Mouse (Mus musculus): ENCODE measurements around the gene Dzip1l.
A peak's percentile ranks its signal among the peaks of the same experiment; 100 is the strongest.
"Not testable (repeated sequence)": the region's sequence is repeated elsewhere in the genome, so short reads cannot be mapped to it uniquely, and the experiment has no call there.

The Dzip1l gene

GRCm38 (mm10) chr9:99629281-99630011, at the start of gene Dzip1l:
Gene Dzip1l (plus strand): TSS chr9:99629496.
- peak; percentile 74 for DNase-seq (ENCODE audit: low spot score)

GRCm38 (mm10) chr9:99580655-99581054, 48.6 kb upstream of the Dzip1l start:
- no peak for DNase-seq (ENCODE audit: low spot score)

GRCm38 (mm10) chr9:99587505-99588202, 41.6 kb upstream of the Dzip1l start:
- DNase-seq (ENCODE audit: low spot score) = peak; percentile 53

- DNase-seq (ENCODE audit: low spot score) = no peak
Measured at GRCm38 (mm10) chr9:99591144-99591543, 38.2 kb upstream of the Dzip1l start.

- DNase-seq (ENCODE audit: low spot score) = not testable (repeated sequence)
Measured at GRCm38 (mm10) chr9:99599127-99599526, 30.2 kb upstream of the Dzip1l start.

DNA sequence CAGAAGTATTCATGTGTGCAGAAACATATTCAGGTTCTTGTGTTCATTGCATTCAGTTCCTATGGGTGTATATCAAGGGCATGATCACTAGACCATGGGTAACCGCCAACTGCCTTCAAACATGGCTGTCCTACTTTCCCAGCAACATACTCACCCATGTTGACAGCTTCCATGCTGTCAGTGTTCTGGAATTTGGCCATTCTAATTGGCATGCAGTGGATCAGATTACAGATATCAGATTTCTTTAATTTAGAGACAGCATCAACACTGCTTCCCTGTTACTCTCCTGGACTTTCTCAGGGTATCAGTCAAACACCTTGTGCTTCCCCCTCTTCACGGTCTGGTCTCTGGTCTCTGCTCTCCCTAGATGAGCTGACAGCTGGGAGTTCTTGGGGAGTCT, 25.7 kb upstream of the Dzip1l start:
- no peak for DNase-seq (ENCODE audit: low spot score)

DNA sequence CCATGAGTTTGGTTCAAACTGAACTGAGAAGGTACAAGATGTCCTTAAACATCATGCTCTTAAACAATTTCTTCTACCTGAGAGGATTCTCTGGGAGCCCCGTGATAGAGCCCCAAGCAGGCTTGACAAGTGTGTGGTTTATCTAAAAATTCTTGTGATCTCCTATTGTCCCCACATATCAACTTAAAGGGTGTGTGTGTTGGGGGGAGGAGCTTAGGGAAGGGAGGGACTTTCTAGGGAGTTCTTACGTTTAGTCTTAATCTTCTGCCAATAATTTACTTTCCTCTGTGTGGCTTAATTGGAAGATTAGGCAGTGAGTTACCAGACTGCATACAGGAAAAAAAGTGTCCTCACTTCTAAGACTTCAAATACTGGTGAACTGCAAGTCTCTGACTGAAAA, 17.1 kb upstream of the Dzip1l start, which contains the start of gene A4gnt:
TSS of gene A4gnt (plus strand) at position 301 of the 400 bp plus-strand sequence.
- DNase-seq (ENCODE audit: low spot score) = no peak

DNA sequence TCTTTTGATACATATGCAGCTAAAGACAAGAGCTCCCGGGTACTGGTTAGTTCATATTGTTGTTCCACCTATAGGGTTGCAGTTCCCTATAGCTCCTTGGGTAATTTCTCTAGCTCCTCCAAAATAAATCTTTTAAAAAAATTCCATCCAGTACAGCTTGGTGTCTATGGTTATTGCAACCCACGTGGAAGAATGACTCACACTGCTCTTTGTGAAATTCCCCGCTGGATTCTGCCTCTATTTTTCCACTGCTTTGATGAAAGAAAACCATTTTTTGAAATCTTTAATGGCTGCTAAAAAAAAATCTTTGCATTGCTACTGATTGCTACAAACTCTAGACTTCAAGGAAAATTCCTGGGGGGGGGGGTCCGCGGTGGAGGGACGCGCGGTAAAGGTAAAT, 9.6 kb upstream of the Dzip1l start:
- no peak for DNase-seq (ENCODE audit: low spot score)

DNA sequence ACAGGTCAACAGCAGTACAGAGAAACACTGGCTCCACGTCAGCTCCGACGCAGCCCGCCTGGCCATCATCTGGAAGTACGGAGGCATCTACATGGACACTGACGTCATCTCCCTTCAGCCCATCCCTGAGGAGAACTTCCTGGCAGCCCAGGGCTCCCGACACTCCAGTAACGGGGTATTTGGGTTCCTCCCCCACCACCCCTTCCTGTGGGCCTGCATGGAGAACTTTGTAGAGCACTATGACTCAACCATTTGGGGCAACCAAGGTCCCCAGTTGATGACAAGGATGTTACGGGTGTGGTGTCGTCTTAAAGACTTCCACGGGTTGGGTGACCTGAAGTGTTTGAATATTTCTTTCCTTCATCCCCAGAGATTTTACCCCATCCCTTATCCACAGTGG, 9.1 kb upstream of the Dzip1l start:
- DNase-seq (ENCODE audit: low spot score) = no peak

DNA sequence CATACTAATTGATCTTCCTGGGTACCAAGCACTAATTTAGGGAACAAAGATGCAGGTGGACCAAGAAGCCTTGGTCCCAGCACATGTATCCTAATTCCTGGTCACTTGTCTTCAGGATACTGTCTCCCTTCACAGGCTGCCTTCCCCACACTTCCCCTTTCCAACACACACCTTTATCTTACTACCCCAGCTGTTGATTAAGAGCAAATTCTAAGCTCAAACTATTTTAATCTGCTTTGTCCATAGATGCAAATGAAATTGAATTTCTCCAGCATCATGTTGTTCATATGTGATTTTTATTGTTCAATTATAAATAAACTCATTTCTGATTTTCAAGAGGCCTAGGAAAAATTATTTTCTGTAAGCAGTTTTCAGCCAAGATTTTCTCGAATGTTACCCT, 7.3 kb upstream of the Dzip1l start:
- no peak for DNase-seq (ENCODE audit: low spot score)

GRCm38 (mm10) chr9:99622966-99623365, 6.3 kb upstream of the Dzip1l start:
- no peak for DNase-seq (ENCODE audit: low spot score)

GRCm38 (mm10) chr9:99624117-99624516, 5.2 kb upstream of the Dzip1l start:
- DNase-seq (ENCODE audit: low spot score) = peak; percentile 23

DNA sequence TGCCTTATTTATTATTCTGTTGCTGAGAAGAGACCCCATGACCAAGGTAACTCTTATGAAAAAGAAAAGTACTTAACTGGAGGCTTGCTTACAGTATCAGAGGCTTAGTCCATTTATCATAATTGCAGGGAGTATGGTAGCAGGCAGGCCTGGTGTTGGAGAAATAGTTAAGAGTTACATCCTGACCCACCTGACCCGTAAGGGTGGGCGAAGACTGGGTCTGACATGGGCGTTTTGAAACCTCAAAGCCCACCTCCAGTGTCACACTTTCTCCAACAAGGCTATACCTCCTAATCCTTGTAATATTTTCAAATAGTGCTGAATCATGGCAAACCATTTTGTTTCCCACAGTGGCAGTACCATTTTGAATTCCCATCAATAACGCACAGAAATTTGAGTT, 715 bp upstream of the Dzip1l start:
- DNase-seq (ENCODE audit: low spot score) = no peak

DNA sequence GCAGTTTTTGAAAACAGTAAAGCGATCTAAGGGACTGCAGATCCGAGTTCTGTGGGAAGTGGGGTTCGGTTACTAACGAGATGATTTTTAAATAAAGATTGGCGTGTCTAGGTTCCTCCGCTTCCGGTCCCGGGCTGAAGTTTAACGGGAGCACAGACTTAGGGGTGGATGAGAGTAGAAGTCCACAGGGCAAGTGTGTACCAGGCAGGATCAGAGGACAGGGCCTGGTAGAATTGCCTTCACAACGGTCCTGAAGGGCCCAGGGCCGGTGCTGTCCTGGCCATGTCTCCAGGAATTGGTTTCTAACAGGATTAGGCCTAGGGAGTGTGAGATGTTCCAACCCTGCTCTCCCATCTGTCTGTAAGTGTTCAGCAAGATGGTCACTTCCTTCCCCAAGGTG, 775 bp downstream of the Dzip1l start:
- no peak for DNase-seq (ENCODE audit: low spot score)

- DNase-seq (ENCODE audit: low spot score) = no peak
Measured at GRCm38 (mm10) chr9:99630528-99631125, 1.3 kb downstream of the Dzip1l start.

- DNase-seq (ENCODE audit: low spot score) = no peak
Measured at GRCm38 (mm10) chr9:99631781-99632180, 2.5 kb downstream of the Dzip1l start.

GRCm38 (mm10) chr9:99632264-99632663, 3.0 kb downstream of the Dzip1l start:
- DNase-seq (ENCODE audit: low spot score) = no peak

- no peak for DNase-seq (ENCODE audit: low spot score)
Measured at GRCm38 (mm10) chr9:99636776-99637175, 7.5 kb downstream of the Dzip1l start.

DNA sequence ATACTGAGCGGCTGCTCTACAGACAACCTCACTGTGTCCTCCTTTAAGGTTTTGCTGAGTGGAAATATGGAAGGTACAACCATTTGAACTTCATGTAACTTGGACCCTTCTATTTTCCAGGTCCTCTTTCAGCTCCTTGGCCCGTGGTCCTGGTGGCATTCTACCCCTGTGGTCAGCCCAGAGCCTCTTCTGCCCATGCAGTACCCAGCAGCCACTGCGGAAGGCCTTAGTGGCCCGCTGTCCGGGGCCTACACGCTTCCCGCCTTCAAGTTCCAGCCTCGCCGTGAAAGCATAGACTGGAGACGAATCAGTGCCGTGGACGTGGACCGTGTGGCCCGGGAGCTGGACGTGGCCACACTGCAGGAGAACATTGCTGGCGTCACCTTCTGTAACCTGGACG, 7.9 kb downstream of the Dzip1l start:
- no peak for DNase-seq (ENCODE audit: low spot score)

GRCm38 (mm10) chr9:99637736-99638135, 8.4 kb downstream of the Dzip1l start:
- DNase-seq (ENCODE audit: low spot score) = no peak

DNA sequence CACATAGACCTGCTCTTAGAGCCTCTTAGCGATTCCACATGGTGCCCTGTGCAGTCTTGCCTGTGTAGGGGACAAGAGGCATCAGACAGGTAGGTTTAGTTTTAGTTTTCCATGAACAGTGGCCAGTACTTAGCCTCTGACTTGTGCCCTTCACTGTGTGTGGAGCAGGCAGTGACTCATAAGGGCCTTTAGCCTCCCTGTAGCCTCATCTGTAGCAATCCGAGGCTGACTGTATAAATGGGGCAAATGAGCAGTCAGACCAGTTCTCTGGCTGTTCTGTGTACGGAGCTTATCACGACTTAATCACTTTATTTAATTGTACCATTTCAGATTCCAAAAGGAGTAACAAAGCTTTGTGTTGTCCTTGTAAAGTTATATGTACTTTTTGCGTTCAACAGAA, 10.7 kb downstream of the Dzip1l start:
- DNase-seq (ENCODE audit: low spot score) = no peak

DNA sequence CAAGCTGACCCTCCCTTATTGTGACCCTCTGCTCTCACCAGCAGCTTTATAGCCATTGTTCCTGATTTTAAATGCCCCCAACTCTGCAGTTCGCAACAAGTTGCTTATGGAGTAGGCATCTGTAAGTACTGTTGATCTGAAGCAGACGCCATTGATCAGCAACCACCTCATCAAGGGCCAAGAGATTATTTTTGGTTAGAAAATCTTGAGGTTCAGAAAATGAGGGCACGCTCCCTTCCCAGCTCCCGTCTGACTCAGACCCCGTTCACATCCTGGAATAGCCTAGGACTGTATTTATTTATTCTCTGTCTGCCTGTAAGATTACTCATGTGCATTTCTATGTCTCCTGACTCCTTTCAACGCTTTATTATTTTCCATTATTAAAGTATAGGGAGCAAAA, 16.1 kb downstream of the Dzip1l start:
- DNase-seq (ENCODE audit: low spot score) = no peak

GRCm38 (mm10) chr9:99646102-99646501, 16.8 kb downstream of the Dzip1l start:
- DNase-seq (ENCODE audit: low spot score) = no peak
